Mouse (Mus musculus) myocyte (in vitro differentiated cells): Measurements from ENCODE around the gene Rpf2. TPM values are rescaled to one million over a fixed set of nuclear protein-coding genes. Genes with fewer than 3 reads are reported as not detected.
A peak's percentile ranks its signal among the peaks of the same experiment; 100 is the strongest.

ENCODE experiments used
- H3K27me3 ChIP-seq: one replicate; pipeline ENCODE4 v1.6.1; 2011; ENCODE audit not compliant: control insufficient read depth, insufficient read depth, insufficient read length
- H3K36me3 ChIP-seq: one replicate; pipeline ENCODE4 v1.6.1; 2011; ENCODE audit not compliant: control insufficient read depth, insufficient read depth
- H3K4me2 ChIP-seq: one replicate; pipeline ENCODE4 v1.6.1; 2011; ENCODE audit warnings: low read depth, control low read depth
- H3K4me3 ChIP-seq: one replicate; pipeline ENCODE4 v1.5.1; 2011; ENCODE audit warnings: mild to moderate bottlenecking, control low read depth, moderate library complexity
- H3K79me2 ChIP-seq: one replicate; pipeline ENCODE4 v1.6.1; 2011; ENCODE audit not compliant: control insufficient read depth, insufficient read depth
- H3ac ChIP-seq: one replicate; pipeline ENCODE4 v1.6.1; 2011; ENCODE audit not compliant: control insufficient read depth, insufficient read length
- CEBPB ChIP-seq: IDR thresholded peaks from 2 replicates; pipeline ENCODE4 v1.6.1; 2011; ENCODE audit warnings: mild to moderate bottlenecking, moderate library complexity; ENCODE audit not compliant: poor library complexity, insufficient read depth, severe bottlenecking
- E2F4 ChIP-seq: IDR thresholded peaks from one replicate; pipeline ENCODE4 v1.6.1; 2011; ENCODE audit warnings: mild to moderate bottlenecking, control low read depth, moderate library complexity; ENCODE audit not compliant: insufficient read depth
- MAX ChIP-seq: IDR thresholded peaks from one replicate; pipeline ENCODE4 v1.6.1; 2011; ENCODE audit warnings: low read depth, mild to moderate bottlenecking, control low read depth
- MYOD1 ChIP-seq, 3 experiments: IDR thresholded peaks; one replicate each; pipeline ENCODE4 v1.6.1; 2011; ENCODE audit warnings: control low read depth in 2 of 3, low read depth in 2 of 3, mild to moderate bottlenecking in 2 of 3, moderate library complexity in 1 of 3; ENCODE audit not compliant: insufficient read length in 2 of 3, control insufficient read depth in 1 of 3
- MYOG ChIP-seq, 3 experiments: IDR thresholded peaks; one replicate each; pipeline ENCODE4 v1.6.1; 2011; ENCODE audit warnings: control low read depth in 2 of 3, low read depth in 2 of 3, mild to moderate bottlenecking in 2 of 3; ENCODE audit not compliant: insufficient read length in 2 of 3, control insufficient read depth in 1 of 3, insufficient read depth in 1 of 3
- POLR2A ChIP-seq: IDR thresholded peaks from one replicate; pipeline ENCODE4 v1.6.1; 2011; ENCODE audit warnings: low read depth, mild to moderate bottlenecking, control low read depth, moderate library complexity; ENCODE audit not compliant: insufficient read length
- POLR2AphosphoS2 ChIP-seq: IDR thresholded peaks from one replicate; pipeline ENCODE4 v1.6.1; 2011; ENCODE audit warnings: low read depth, control low read depth; ENCODE audit not compliant: insufficient read length
- REST ChIP-seq: IDR thresholded peaks from one replicate; pipeline ENCODE4 v1.6.1; 2011; ENCODE audit warnings: mild to moderate bottlenecking, control low read depth, moderate library complexity; ENCODE audit not compliant: insufficient read depth, insufficient read length
- SRF ChIP-seq: IDR thresholded peaks from one replicate; pipeline ENCODE4 v1.6.1; 2011; ENCODE audit warnings: low read depth; ENCODE audit not compliant: control insufficient read depth, insufficient read length
- TCF12 ChIP-seq: IDR thresholded peaks from one replicate; pipeline ENCODE4 v1.6.1; 2011; ENCODE audit warnings: mild to moderate bottlenecking, control low read depth; ENCODE audit not compliant: poor library complexity, insufficient read depth, severe bottlenecking
- TCF3 ChIP-seq: IDR thresholded peaks from one replicate; pipeline ENCODE4 v1.6.1; 2011; ENCODE audit warnings: low read depth, control low read depth; ENCODE audit not compliant: insufficient read length
- USF1 ChIP-seq: IDR thresholded peaks from one replicate; pipeline ENCODE4 v1.6.1; 2011; ENCODE audit warnings: low read depth, mild to moderate bottlenecking, control low read depth, moderate library complexity
- polyA plus RNA-seq: library from polyadenylated mRNA; unstranded; fragments of >200 nt; fragmentation: generic; extraction: Trizol; gene quantifications from one replicate; pipeline ENCODE4 v1.2.1, GENCODE M21; 2012; ENCODE audit warnings: missing spikeins

The Rpf2 gene
- polyA plus RNA-seq, 1 experiment = 22.3 TPM

DNA sequence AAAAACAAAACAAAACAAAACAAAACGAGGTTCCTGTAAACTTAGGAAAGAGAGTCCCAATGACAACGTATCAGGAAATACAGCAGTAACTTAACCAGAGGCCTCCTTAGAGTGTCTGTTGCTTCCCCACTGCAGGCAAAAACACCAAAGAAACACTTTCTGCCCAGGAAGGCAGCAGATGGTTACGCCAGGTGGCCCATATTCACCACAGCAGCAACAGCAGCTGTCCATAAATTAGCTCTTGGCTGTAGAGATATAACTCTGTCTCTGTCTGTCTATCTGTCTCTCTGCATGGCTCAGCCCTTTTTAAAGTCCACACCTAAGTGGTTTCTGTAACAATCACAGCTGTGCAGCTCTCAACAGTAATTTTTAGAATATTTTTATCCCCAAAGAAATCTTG, 28.0 kb downstream of the Rpf2 start:
- Histone ChIP-seq H3K4me3 (no peak overlapping the region), H3ac (no peak overlapping the region), H3K4me2 (peak overlapping the region; percentile 6), H3K36me3 (peaks cover 3% of the 10 kb centered on the region), H3K79me2 (no peaks in the 10 kb centered on the region), H3K27me3 (no peaks in the 10 kb centered on the region)
- TF ChIP-seq USF1 = no peak
- peak in 2 of 3 experiments; percentile 66 to 78 for TF ChIP-seq MYOD1 (IDR thresholded peaks at IDR 0.05; ENCODE audit: control insufficient read depth in 1 of 3, insufficient read length in 2 of 3, low read depth in 2 of 3)
- TF ChIP-seq MAX = no peak
- TF ChIP-seq E2F4 = no peak
- TF ChIP-seq SRF = no peak
- peak; percentile 47 for TF ChIP-seq TCF12
- TF ChIP-seq TCF3 = peak; percentile 26
- TF ChIP-seq MYOG (IDR thresholded peaks at IDR 0.05; ENCODE audit: control insufficient read depth in 1 of 3, insufficient read depth in 1 of 3, insufficient read length in 2 of 3, low read depth in 2 of 3) = peak in 2 of 3 experiments; percentile 18 to 65

GRCm38 (mm10) chr10:40212443-40213169, 34.2 kb downstream of the Rpf2 start:
- Histone ChIP-seq H3K79me2 (no peaks in the 10 kb centered on the region), H3K27me3 (no peaks in the 10 kb centered on the region), H3K36me3 (no peaks in the 10 kb centered on the region), H3ac (no peak overlapping the region), H3K4me3 (no peak overlapping the region), H3K4me2 (no peak overlapping the region)
- no peak for TF ChIP-seq POLR2AphosphoS2

- no peaks in the 10 kb centered on the region for H3K36me3 ChIP-seq
- no peak overlapping the region for H3K4me2 ChIP-seq
- no peak overlapping the region for H3K4me3 ChIP-seq
- no peaks in the 10 kb centered on the region for H3K79me2 ChIP-seq
- TF ChIP-seq USF1 (no peak), MYOD1 (IDR thresholded peaks at IDR 0.05; ENCODE audit: control insufficient read depth in 1 of 3, insufficient read length in 2 of 3, low read depth in 2 of 3) (no peak), POLR2AphosphoS2 (no peak), E2F4 (no peak), POLR2A (no peak), TCF3 (no peak), MYOG (IDR thresholded peaks at IDR 0.05; ENCODE audit: control insufficient read depth in 1 of 3, insufficient read depth in 1 of 3, insufficient read length in 2 of 3, low read depth in 2 of 3) (no peak), TCF12 (no peak), MAX (no peak), SRF (no peak), CEBPB (no peak), REST (no peak)
- no peaks in the 10 kb centered on the region for H3K27me3 ChIP-seq
- H3ac ChIP-seq = no peak overlapping the region
Observed at GRCm38 (mm10) chr10:40195001-40195400, 51.8 kb downstream of the Rpf2 start.

- Histone ChIP-seq H3K27me3 (no peaks in the 10 kb centered on the region), H3K4me2 (peak overlapping the region; percentile 82), H3K4me3 (peak overlapping the region; percentile 11), H3K79me2 (no peaks in the 10 kb centered on the region), H3ac (no peak overlapping the region), H3K36me3 (no peaks in the 10 kb centered on the region)
- TF ChIP-seq E2F4 (no peak), POLR2A (no peak), USF1 (no peak), TCF12 (no peak), SRF (no peak), TCF3 (no peak), MYOG (IDR thresholded peaks at IDR 0.05; ENCODE audit: control insufficient read depth in 1 of 3, insufficient read depth in 1 of 3, insufficient read length in 2 of 3, low read depth in 2 of 3) (no peak), POLR2AphosphoS2 (no peak), MYOD1 (IDR thresholded peaks at IDR 0.05; ENCODE audit: control insufficient read depth in 1 of 3, insufficient read length in 2 of 3, low read depth in 2 of 3) (no peak), REST (no peak), CEBPB (no peak), MAX (no peak)
Observed at GRCm38 (mm10) chr10:40192010-40192935, 54.6 kb downstream of the Rpf2 start.
